Mouse (Mus musculus) bone marrow, adult 2 months (tissue): Measurements from ENCODE around the gene Cadm4.

Source experiments
- CTCF ChIP-seq: fragments of 200-500 bp; IDR thresholded peaks from 2 replicates; pipeline ENCODE4 v1.5.1; 2011; ENCODE audit warnings: low read length, control low read depth; ENCODE audit not compliant: control insufficient read depth, insufficient read depth
- POLR2A ChIP-seq: fragments of 200-500 bp; IDR thresholded peaks from 2 replicates; pipeline ENCODE4 v1.6.1; 2011; ENCODE audit warnings: low read depth, mild to moderate bottlenecking, control low read depth, low read length, borderline replicate concordance; ENCODE audit not compliant: control insufficient read depth

DNA sequence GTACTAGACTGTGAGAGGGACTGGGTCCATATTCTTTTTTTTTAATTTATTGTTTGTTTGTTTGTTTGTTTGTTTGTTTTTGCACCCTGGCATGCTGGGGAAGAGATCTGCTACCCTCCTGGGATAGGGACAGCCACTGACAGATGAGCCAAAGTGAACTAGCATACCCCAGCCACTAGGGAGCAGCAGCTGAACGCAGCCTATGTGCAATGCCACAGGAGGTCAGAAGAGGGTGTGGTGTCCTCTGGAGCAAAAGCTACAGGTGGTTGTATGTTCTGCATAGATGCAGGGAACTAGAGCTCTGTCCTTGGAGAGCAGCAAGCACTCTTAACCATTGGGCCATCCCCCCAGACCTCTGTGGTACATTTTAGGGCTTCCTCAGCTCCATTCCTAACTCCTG, 40.0 kb upstream of the Cadm4 start:
- TF ChIP-seq CTCF (peak; percentile 100), POLR2A (no peak)
